11 mouse cellular contexts compared by ENCODE assay signal in genomic region chr7:133108695-133109094, GRCm38 (mm10). TPM values are rescaled to one million over a fixed set of nuclear protein-coding genes. Genes with fewer than 3 reads are reported as not detected.
A peak's percentile ranks its signal among the peaks of the same experiment; 100 is the strongest.
DNase-seq lines count a peak whose midpoint lies in the region.
"Had no signal": no experiment of that assay in that cellular context is flagged by ENCODE, and none has a peak within 500 bp of the region (broad histone marks: within the 10 kb centered on the region; RNA-seq: fewer than 3 reads in every experiment).

No protein-coding gene starts in this region.

- DNase-seq in heart, adult 11 months: peak; percentile 90
- DNase-seq in heart, postnatal 36 days: no peak
- peak; percentile 57 for DNase-seq in layer of hippocampus, adult 9-11 months
- DNase-seq in layer of hippocampus, postnatal 25 days (ENCODE audit: extremely low spot score in 1 of 2, low spot score in 1 of 2): no peak
- DNase-seq in A20 (ENCODE audit: low read depth, low spot score): peak; percentile 80
- peak; percentile 10 for DNase-seq in R1 (ENCODE audit: low read depth, low spot score)
- no peak for DNase-seq in cerebellum, adult 18-20 months
- DNase-seq: cerebellum, adult 11 months; cerebellum, postnatal 36 days; thymus, postnatal 4 days had no signal

- intact Hi-C loops in heart, postnatal 36 days (cut with DNase I): no loop called here

RNA-seq across cellular contexts. Expression of gene Fgfr2, which starts 14.5 kb away (rescaled TPM):
- 1 to 10 TPM; 1.5 to 1.7 TPM for total RNA-seq in heart, postnatal 36 days (2021)
- 10 to 100 TPM; 43.7 to 44.3 TPM for total RNA-seq in layer of hippocampus, postnatal 25 days (2021)
- total RNA-seq: hematopoietic stem cell, adult 5-6 weeks had no signal

RNA-seq across cellular contexts. Expression of gene Ctbp2, which starts 15.5 kb away (rescaled TPM):
- total RNA-seq in heart, postnatal 36 days (2021): 10 to 100 TPM; 23.8 to 28.6 TPM
- 10 to 100 TPM; 44.8 to 47.5 TPM for total RNA-seq in layer of hippocampus, postnatal 25 days (2021)

Comparison
In these comparisons a context has a peak if more than half of its experiments do, and no peak if none do; other contexts are left out.
1. DNase-seq: peak in heart, adult 11 months (single experiment), layer of hippocampus, adult 9-11 months (single experiment), A20 (single experiment) and R1 (single experiment); none in heart, postnatal 36 days (0 of 2), layer of hippocampus, postnatal 25 days (0 of 2) and cerebellum, adult 18-20 months (0 of 2).
2. RNA of gene Fgfr2, which starts 14.5 kb away (total RNA-seq): 43.7 to 44.3 TPM in layer of hippocampus, postnatal 25 days; 1.5 to 1.7 TPM in heart, postnatal 36 days; every median in the first group is over 10 times any median in the second.